Mouse (Mus musculus) bone marrow, adult 2 months (tissue): ENCODE measurements around the gene Actb.

ENCODE experiments used
- CTCF ChIP-seq: fragments of 200-500 bp; IDR thresholded peaks from 2 replicates; pipeline ENCODE4 v1.5.1; 2011; ENCODE audit warnings: low read length, control low read depth; ENCODE audit not compliant: control insufficient read depth, insufficient read depth
- POLR2A ChIP-seq: fragments of 200-500 bp; IDR thresholded peaks from 2 replicates; pipeline ENCODE4 v1.6.1; 2011; ENCODE audit warnings: low read depth, mild to moderate bottlenecking, control low read depth, low read length, borderline replicate concordance; ENCODE audit not compliant: control insufficient read depth

GRCm38 (mm10) chr5:142896713-142897112, 9.8 kb downstream of the Actb start:
- TF ChIP-seq CTCF (no peak), POLR2A (no peak)
